Mouse (Mus musculus) kidney, embryonic 15.5 days (tissue): ENCODE measurements around the gene Slc16a10. TPM values are rescaled to one million over a fixed set of nuclear protein-coding genes. Genes with fewer than 3 reads are reported as not detected.

ENCODE experiments used
- ATAC-seq: fragments of 200-750 bp; cut with Nextera tagmentation; replicated peaks from 2 replicates; pipeline ENCODE4 v1.8.0; 2017; ENCODE audit warnings: moderate TSS enrichment; ENCODE audit not compliant: low FRiP score
- H3K27ac ChIP-seq: fragments of 300-500 bp; sonication (generic); 2 replicates; pipeline ENCODE4 v1.5.1; 2015; ENCODE audit warnings: mild to moderate bottlenecking, inconsistent platforms
- H3K27me3 ChIP-seq: fragments of 300-500 bp; sonication (generic); 2 replicates; pipeline ENCODE4 v1.6.1; 2015; ENCODE audit warnings: inconsistent platforms
- H3K36me3 ChIP-seq: fragments of 300-500 bp; sonication (generic); 2 replicates; pipeline ENCODE4 v1.6.1; 2015; ENCODE audit warnings: inconsistent platforms
- H3K4me1 ChIP-seq: fragments of 300-500 bp; sonication (generic); 2 replicates; pipeline ENCODE4 v1.6.1; 2015; ENCODE audit warnings: inconsistent platforms
- H3K4me2 ChIP-seq: fragments of 300-500 bp; sonication (generic); 2 replicates; pipeline ENCODE4 v1.6.1; 2015; ENCODE audit warnings: moderate library complexity, mild to moderate bottlenecking, inconsistent platforms
- H3K4me3 ChIP-seq: fragments of 300-500 bp; sonication (generic); replicated peaks from 2 replicates; pipeline ENCODE4 v1.5.1; 2015; ENCODE audit warnings: mild to moderate bottlenecking, inconsistent platforms
- H3K9ac ChIP-seq: fragments of 300-500 bp; sonication (generic); 2 replicates; pipeline ENCODE4 v1.6.1; 2015; ENCODE audit warnings: mild to moderate bottlenecking, inconsistent platforms
- H3K9me3 ChIP-seq: fragments of 300-500 bp; sonication (generic); replicated peaks from 2 replicates; pipeline ENCODE4 v1.6.1; 2016; ENCODE audit warnings: inconsistent platforms
- whole genome bisulfite sequencing: fragments of 180-500 bp; shearing (Covaris S2); methylation state at CpG from one replicate; pipeline ENCODE4 v1.1.7; 2015; ENCODE audit warnings: mixed read lengths; 5-methylcytosine and 5-hydroxymethylcytosine counted together
- polyA plus RNA-seq: library from polyadenylated mRNA; unstranded; fragments of >200 nt; fragmentation: Nextera tagmentation; extraction: Ambion mirVana; gene quantifications from 2 replicates; pipeline ENCODE4 v1.2.1, GENCODE M21; 2015

Slc16a10 gene
- polyA plus RNA-seq, 1 experiment from 2014 or later: 12.5 TPM

DNA sequence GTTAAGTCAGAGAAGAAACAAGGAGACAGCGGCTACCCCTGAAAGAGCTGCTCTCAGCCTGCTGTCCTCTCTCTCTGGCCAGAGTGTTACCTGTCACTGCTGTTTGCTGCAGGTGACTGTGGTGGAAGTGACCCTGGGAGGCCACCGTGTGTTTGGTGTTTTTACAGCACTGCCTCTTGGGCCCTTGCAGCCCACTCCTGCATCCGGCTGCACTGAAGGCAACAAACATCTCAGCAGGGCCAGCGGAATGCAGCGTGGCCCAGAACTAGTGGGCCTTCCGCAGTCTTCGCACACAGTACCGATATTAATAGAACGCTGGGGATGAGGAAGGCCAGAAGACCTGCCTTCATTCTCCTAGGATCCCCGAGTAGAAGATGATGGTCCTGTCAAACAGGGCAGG lies 27.5 kb upstream of the Slc16a10 start:
- no peaks in the 10 kb centered on the region for H3K4me1 ChIP-seq
- H3K9ac ChIP-seq: no peak overlapping the region
- no peak for ATAC-seq
- no peaks in the 10 kb centered on the region for H3K27me3 ChIP-seq
- no peaks in the 10 kb centered on the region for H3K36me3 ChIP-seq
- H3K4me2 ChIP-seq: no peak overlapping the region
- 85% methylated on average over 10 of the region's 10 CpGs for WGBS
- H3K27ac ChIP-seq: no peak overlapping the region
- H3K4me3 ChIP-seq: no peak overlapping the region
- H3K9me3 ChIP-seq: no peaks in the 10 kb centered on the region

DNA sequence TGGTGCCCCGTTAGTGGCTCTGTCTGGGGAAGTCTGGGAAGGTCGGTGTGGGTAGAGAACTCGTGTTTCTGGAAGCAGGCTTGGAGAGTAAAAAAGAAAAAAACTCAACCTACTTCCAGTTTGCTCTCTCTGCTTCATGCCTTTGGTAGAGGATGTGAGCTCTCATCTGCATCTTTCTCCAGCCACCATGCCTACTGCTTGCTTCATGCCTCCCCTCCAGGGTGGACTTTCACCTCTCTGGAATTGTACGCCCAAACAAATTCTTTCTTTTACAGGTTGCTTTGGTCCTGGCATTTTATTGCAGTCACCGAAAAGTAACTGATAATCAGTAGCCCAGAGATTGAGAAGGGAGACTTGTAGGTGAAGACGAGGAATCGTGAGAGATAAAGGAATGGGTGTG lies 27.0 kb upstream of the Slc16a10 start:
- 86% methylated on average over 7 of the region's 7 CpGs for WGBS
- Histone ChIP-seq H3K9me3 (no peaks in the 10 kb centered on the region), H3K9ac (no peak overlapping the region), H3K36me3 (no peaks in the 10 kb centered on the region), H3K4me1 (no peaks in the 10 kb centered on the region), H3K27ac (no peak overlapping the region), H3K27me3 (no peaks in the 10 kb centered on the region), H3K4me2 (no peak overlapping the region), H3K4me3 (no peak overlapping the region)
- ATAC-seq: no peak

DNA sequence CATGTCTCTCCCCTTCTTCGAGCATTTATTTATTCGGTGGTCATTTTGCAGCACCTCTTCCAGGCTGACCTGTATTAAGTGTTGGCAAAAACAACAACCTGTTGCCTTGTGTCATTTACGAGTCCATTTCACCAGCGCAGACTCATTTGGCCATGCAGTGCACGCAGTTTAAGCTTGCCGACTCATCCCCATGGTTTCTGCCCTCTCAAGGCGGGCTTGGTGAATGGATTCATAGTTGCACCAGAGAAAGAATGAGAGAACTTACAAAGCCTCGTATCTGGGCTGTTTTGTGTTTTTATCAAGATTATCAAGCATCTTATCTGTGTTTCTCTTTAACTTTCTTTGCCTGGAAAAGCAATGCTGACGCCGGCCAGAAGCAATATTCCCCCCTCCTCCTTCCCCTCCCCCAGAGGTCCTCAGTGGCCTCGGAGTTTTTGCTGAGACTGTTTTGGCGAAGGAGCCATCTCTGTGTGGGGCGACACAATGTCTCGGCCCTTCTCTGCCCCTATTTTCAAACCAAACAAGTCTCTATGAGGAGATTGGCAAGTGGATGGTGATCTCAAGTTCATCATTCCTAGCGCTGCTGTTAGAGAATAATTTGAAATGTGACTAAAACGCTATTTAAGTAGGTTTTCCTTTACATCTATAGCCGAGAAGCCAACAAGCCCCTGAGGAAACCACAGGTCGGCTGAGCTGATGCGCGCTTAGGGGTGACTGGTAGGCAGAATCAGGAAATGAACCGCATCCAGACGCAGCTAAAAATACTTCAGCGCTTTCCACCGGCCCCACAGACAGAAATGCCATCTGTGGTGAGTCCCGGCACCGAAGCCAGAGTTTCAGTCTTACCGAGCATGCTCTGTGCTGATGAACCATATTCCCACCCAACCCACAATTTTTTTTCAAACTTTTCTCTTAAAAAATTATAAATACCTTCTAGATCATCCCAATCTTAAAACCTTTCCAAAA lies 22.6 kb upstream of the Slc16a10 start:
- WGBS: 78% methylated on average over 27 of the region's 27 CpGs
- no peaks in the 10 kb centered on the region for H3K36me3 ChIP-seq
- no peak overlapping the region for H3K4me3 ChIP-seq
- no peak for ATAC-seq
- no peaks in the 10 kb centered on the region for H3K9me3 ChIP-seq
- no peaks in the 10 kb centered on the region for H3K4me1 ChIP-seq
- H3K9ac ChIP-seq: no peak overlapping the region
- no peak overlapping the region for H3K4me2 ChIP-seq
- no peak overlapping the region for H3K27ac ChIP-seq
- H3K27me3 ChIP-seq: no peaks in the 10 kb centered on the region

DNA sequence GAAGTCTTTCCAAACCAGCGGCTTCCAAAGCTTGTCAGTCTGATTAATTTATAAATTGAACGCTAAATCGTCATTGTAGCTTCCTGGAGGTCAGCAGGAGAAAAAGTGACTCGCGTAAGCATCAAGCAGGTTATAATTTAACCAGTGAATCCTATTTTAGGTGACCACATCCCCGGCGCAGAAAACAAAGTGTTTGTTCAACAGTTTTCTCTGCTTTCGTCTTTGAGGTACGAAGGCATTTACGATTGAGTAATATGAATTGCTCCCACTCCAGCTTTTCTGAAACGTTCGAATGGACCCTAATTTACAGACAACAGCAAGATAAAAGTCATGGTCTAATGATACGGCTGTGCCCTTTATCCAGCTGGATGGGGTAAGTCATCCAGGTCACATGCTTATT lies 21.9 kb upstream of the Slc16a10 start:
- 58% methylated on average over 13 of the region's 13 CpGs for WGBS
- H3K4me1 ChIP-seq: no peaks in the 10 kb centered on the region
- no peak overlapping the region for H3K9ac ChIP-seq
- H3K4me3 ChIP-seq: no peak overlapping the region
- no peaks in the 10 kb centered on the region for H3K9me3 ChIP-seq
- no peak overlapping the region for H3K4me2 ChIP-seq
- H3K27me3 ChIP-seq: no peaks in the 10 kb centered on the region
- H3K27ac ChIP-seq: no peak overlapping the region
- H3K36me3 ChIP-seq: no peaks in the 10 kb centered on the region
- ATAC-seq: no peak

DNA sequence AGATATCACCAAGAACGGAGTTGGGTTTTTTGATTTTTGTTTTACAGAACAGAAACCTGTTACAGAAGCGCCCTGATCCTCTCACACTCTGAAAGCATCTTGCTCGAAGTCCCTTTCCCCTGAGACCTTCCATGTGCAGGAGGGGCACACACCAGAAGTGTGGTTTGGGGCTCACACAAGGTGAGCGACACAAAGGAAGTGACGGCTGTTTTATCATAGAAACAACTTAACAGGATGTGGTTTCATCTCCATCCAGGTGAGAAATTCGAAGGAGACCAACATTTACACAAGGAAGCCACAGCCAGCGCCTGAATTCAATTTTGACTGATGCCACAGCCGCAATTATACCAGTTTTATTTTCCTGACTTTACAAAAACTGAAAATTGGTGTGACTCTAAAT lies 21.3 kb upstream of the Slc16a10 start:
- Histone ChIP-seq H3K9ac (no peak overlapping the region), H3K4me2 (no peak overlapping the region), H3K27me3 (no peaks in the 10 kb centered on the region), H3K4me3 (no peak overlapping the region), H3K4me1 (no peaks in the 10 kb centered on the region), H3K36me3 (no peaks in the 10 kb centered on the region), H3K9me3 (no peaks in the 10 kb centered on the region), H3K27ac (no peak overlapping the region)
- ATAC-seq: no peak
- 88% methylated on average over 8 of the region's 8 CpGs for WGBS

DNA sequence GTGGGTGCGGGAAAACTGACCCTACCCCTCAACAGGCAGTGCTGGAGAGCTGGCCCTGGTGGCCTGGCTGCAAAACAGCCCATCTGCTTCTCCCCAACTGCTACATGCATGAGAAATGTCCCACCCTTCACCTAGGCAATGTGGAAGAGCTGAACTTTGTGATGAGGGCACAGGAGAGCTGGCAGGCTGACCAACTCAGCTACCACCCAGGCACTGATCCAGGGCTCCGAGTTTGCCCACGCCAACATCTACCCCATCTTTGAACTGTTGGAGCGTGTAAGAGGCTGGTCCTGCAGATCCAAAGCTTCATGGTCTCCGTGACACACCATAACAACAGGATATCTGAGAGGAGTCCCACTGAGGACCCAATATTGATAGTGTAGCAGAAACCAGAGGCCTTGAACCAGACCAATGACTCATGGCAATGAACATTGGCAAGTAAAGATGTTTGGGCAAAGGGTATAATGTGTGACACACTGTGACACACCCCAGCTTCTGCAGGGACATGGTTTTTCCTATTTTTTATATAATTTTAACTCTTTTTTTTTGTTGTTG lies 19.7 kb upstream of the Slc16a10 start:
- H3K9ac ChIP-seq: no peak overlapping the region
- H3K27ac ChIP-seq: no peak overlapping the region
- H3K4me1 ChIP-seq: no peaks in the 10 kb centered on the region
- H3K4me2 ChIP-seq: no peak overlapping the region
- no peak for ATAC-seq
- no peak overlapping the region for H3K4me3 ChIP-seq
- H3K36me3 ChIP-seq: no peaks in the 10 kb centered on the region
- no peaks in the 10 kb centered on the region for H3K27me3 ChIP-seq
- WGBS: 91% methylated on average over 5 of the region's 5 CpGs
- no peaks in the 10 kb centered on the region for H3K9me3 ChIP-seq

DNA sequence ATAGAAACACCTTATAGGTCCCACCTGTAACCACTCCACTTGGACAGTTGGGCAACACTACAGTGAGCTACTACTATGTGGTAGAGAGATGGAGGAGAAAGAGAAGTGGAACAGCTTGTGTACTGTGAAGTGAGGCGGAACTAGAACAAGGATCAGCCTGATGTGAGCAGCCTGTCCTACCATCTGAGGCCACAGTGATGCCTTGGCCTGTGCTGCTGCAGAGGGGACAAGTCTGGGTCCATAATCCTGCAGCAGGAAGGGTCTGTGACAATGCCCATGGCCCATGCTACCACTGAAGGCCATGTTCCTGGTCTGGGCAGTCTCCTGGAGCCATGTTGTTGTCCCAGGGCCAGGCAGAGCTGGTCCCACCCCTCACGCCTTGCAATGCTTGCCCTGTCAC lies 19.2 kb upstream of the Slc16a10 start:
- 87% methylated on average over 2 of the region's 2 CpGs for WGBS
- no peaks in the 10 kb centered on the region for H3K36me3 ChIP-seq
- H3K4me2 ChIP-seq: no peak overlapping the region
- no peak for ATAC-seq
- H3K27me3 ChIP-seq: no peaks in the 10 kb centered on the region
- H3K4me1 ChIP-seq: no peaks in the 10 kb centered on the region
- no peak overlapping the region for H3K9ac ChIP-seq
- no peaks in the 10 kb centered on the region for H3K9me3 ChIP-seq
- H3K27ac ChIP-seq: no peak overlapping the region
- H3K4me3 ChIP-seq: no peak overlapping the region

DNA sequence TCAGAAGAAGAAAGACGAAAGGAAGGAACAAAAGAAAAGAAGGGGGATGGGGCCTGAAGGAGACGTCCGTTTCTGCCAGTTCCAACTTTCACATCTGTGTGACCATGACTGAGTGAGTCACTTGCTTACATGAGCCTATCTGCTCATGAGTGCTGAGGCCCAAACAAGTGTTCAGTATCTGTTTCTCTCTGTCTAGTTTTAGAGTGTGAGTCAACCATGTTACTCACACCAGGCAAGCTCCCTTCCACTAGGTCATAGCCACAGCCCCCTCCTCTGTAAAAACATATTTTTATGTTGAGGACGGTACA lies 10.4 kb upstream of the Slc16a10 start:
- Histone ChIP-seq H3K27me3 (no peaks in the 10 kb centered on the region), H3K36me3 (no peaks in the 10 kb centered on the region), H3K4me1 (peaks cover 11% of the 10 kb centered on the region), H3K9ac (no peak overlapping the region), H3K27ac (0 out of 2 replicates have a peak overlapping the region, but pooled peaks have one; percentile 76), H3K9me3 (no peaks in the 10 kb centered on the region), H3K4me2 (no peak overlapping the region), H3K4me3 (no peak overlapping the region)
- 73% methylated on average over 4 of the region's 4 CpGs for WGBS
- ATAC-seq: no peak

DNA sequence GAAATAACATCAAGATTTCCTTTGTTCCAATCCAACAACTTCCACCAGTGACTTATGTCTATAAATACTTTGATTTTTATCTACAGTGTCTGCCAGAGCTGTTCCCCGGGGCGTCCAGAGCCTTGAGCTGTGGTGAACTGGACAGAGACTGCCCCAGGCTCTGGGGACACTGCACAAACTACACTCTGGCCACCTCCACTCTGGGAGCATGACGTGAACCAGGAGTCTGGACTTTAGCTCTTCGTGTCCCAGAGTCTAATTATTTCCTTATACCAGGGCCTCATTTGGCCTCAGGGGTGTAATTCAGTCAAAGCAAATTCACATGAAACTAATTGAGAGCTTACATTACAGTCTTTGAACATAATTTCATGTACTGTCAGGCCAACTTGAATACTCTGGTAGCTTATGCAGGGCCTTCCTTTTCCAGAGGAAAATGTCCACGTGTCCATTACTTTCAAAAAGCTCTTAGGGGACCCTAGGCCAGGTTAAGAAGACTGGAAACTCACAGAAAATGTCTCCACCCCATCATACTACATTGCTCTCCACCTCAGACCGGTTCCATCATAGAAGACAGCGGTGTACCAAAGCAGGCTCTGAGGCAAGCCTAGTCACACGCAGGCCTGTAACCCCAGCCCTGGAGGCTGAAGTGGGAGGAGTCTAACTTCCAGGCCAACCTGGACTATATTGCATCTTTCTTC lies 9.9 kb upstream of the Slc16a10 start:
- H3K4me1 ChIP-seq: peaks cover 11% of the 10 kb centered on the region
- peak overlapping the region; percentile 76 for H3K27ac ChIP-seq
- no peaks in the 10 kb centered on the region for H3K27me3 ChIP-seq
- H3K9ac ChIP-seq: no peak overlapping the region
- no peaks in the 10 kb centered on the region for H3K9me3 ChIP-seq
- 42% methylated on average over 8 of the region's 8 CpGs for WGBS
- no peak overlapping the region for H3K4me3 ChIP-seq
- no peaks in the 10 kb centered on the region for H3K36me3 ChIP-seq
- H3K4me2 ChIP-seq: no peak overlapping the region
- peak; percentile 75 for ATAC-seq

DNA sequence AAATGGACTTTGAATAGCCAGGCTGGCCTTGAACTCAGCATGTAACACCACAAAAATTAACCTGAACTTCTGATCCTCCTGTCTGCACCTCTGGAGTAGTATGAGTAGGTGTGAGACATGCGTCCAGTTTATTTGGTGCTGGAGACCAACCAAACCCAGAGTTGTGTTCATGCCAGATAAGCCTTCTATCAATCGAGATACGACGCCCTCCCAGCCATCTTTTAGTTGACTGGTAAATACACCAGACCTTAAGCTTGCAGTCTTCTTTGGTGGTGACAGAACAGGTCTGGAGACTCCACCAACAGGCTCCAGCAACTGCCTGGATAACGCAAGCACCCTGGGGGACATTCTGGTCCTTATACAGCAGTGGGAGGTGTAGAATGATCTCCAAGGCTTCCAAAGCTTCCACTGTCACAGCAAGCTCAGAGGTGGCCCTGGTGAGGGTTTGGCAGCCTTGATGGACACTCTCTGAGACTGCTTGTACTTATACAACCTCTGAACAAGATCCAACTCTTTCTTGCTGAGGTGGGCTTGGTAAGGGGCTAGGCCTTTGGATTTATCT lies 7.6 kb upstream of the Slc16a10 start:
- no peaks in the 10 kb centered on the region for H3K9me3 ChIP-seq
- peaks cover 11% of the 10 kb centered on the region for H3K4me1 ChIP-seq
- no peak overlapping the region for H3K27ac ChIP-seq
- no peak overlapping the region for H3K4me3 ChIP-seq
- no peak; the same call in 1 of the 2 replicates for ATAC-seq
- no peak overlapping the region for H3K9ac ChIP-seq
- no peak overlapping the region for H3K4me2 ChIP-seq
- H3K27me3 ChIP-seq: no peaks in the 10 kb centered on the region
- 94% methylated on average over 5 of the region's 5 CpGs for WGBS
- no peaks in the 10 kb centered on the region for H3K36me3 ChIP-seq

DNA sequence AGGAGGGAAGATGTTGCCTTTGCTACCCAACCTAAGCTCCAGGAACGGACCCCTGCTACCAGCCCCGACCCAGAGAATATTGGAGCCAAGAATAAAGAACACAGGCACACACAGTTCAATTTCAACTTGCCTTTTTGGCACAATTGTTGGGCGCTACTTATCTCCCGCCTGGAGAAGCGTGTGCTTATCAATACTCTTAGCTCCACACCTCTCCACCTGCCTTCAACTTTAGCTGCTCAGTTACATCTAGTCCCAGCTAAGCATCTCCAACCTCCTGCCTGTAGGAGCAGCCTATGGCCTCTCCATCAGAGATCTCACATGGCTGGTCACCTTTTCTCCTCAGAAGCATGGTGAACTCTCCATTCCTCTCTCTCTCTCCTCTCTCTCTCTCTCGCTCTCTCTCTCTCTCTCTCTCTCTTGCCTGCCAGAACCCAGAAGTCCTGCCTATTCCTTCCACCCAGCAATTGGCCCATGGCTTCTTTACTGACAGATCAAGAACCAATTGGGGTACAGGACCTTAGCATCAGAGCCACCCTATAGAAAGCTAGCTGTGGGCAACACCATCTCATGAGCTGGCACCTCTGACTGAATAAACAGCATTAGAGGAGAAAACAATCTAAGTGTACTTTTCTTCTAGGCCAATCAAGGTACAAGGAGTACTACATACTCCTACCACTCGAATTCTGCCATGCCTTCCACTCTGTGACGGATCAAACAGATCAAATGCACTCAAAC lies 5.4 kb upstream of the Slc16a10 start:
- Histone ChIP-seq H3K4me3 (no peak overlapping the region), H3K9ac (no peak overlapping the region), H3K9me3 (no peaks in the 10 kb centered on the region), H3K27me3 (no peaks in the 10 kb centered on the region), H3K27ac (no peak overlapping the region), H3K36me3 (no peaks in the 10 kb centered on the region), H3K4me1 (peaks cover 11% of the 10 kb centered on the region), H3K4me2 (no peak overlapping the region)
- ATAC-seq: no peak; the same call in 1 of the 2 replicates
- 90% methylated on average over 8 of the region's 8 CpGs for WGBS
